Mouse (Mus musculus) liver, adult 2 months (tissue): Measurements from ENCODE around the gene Kcnq1. TPM values are rescaled to one million over a fixed set of nuclear protein-coding genes. Genes with fewer than 3 reads are reported as not detected.

Source experiments
- DNase-seq: peaks from one replicate; pipeline ENCODE4 v3.0.0-alpha.2; 2011; ENCODE audit warnings: low read depth, low spot score; ENCODE audit errors: extremely low read depth
- H3K27ac ChIP-seq: fragments of 200-500 bp; replicated peaks from 2 replicates; pipeline ENCODE4 v1.5.1; 2012; ENCODE audit warnings: low read depth, mild to moderate bottlenecking, control low read depth, inconsistent platforms, low read length; ENCODE audit not compliant: insufficient read depth
- H3K27me3 ChIP-seq: fragments of 200-500 bp; 2 replicates; pipeline ENCODE4 v1.6.1; 2012; ENCODE audit warnings: mild to moderate bottlenecking, moderate library complexity, low read length, inconsistent platforms; ENCODE audit not compliant: control insufficient read depth, insufficient read depth
- H3K36me3 ChIP-seq: fragments of 200-500 bp; 2 replicates; pipeline ENCODE4 v1.6.1; 2012; ENCODE audit warnings: low read length, inconsistent platforms; ENCODE audit not compliant: control insufficient read depth, insufficient read depth
- H3K4me1 ChIP-seq: fragments of 200-500 bp; 2 replicates; pipeline ENCODE4 v1.6.1; 2011; ENCODE audit warnings: low read length; ENCODE audit not compliant: control insufficient read depth, insufficient read depth
- H3K4me3 ChIP-seq: fragments of 200-500 bp; 2 replicates; pipeline ENCODE4 v1.5.1; 2011; ENCODE audit warnings: low read depth, mild to moderate bottlenecking, control low read depth, low read length, moderate library complexity; ENCODE audit not compliant: insufficient read depth
- H3K79me2 ChIP-seq: fragments of 200-500 bp; 2 replicates; pipeline ENCODE4 v1.6.1; 2012; ENCODE audit warnings: inconsistent platforms, mild to moderate bottlenecking, low read length, moderate library complexity; ENCODE audit not compliant: control insufficient read depth, insufficient read depth
- H3K9ac ChIP-seq: fragments of 200-500 bp; 2 replicates; pipeline ENCODE4 v1.6.1; 2012; ENCODE audit warnings: low read depth, mild to moderate bottlenecking, control low read depth, inconsistent platforms, low read length
- CTCF ChIP-seq: fragments of 200-500 bp; IDR thresholded peaks from 2 replicates; pipeline ENCODE4 v1.5.1; 2011; ENCODE audit warnings: low read depth, low read length, control low read depth
- POLR2A ChIP-seq: fragments of 200-500 bp; IDR thresholded peaks from 2 replicates; pipeline ENCODE4 v1.6.1; 2011; ENCODE audit warnings: low read length, control low read depth; ENCODE audit not compliant: insufficient read depth; ENCODE audit errors: extremely low read depth
- WGBS: fragments of 180-500 bp; shearing (Covaris S2); methylation state at CpG from one replicate; pipeline ENCODE4 v1.1.7; 2018; 5-methylcytosine and 5-hydroxymethylcytosine counted together
- polyA plus RNA-seq: library from polyadenylated mRNA; depleted of rRNA; stranded (reverse); fragments of >200 nt; gene quantifications from 2 replicates; pipeline ENCODE4 v1.2.3, GENCODE M21; 2012
- total RNA-seq: library from RNA; depleted of rRNA; stranded (reverse); fragments of >200 nt; gene quantifications from 2 replicates; pipeline ENCODE4 v1.2.3, GENCODE M21; 2014

Kcnq1 gene
- total and polyA plus RNA-seq, 2 experiments: 1.3 to 2.5 TPM

DNA sequence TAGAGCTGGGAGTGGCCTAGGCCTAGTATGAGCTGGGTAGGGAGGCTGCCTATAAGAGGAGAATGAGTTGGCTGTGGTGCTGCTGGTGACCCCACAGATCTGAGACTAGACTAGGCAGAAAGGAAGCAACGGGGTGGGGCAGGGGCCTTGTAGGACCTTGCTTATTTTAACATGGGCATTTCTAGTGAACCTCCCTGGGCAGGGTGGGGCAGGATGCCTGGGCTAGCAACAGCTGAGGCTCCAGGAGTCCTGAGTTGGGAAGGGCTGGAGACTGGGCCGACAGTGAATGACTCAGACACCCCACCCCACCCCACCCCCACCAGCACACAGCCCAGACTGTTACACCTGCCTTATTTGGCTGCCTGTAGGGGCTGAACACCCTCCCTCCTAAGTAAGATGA, 43.5 kb upstream of the Kcnq1 start:
- 58% methylated on average over 2 of the region's 2 CpGs for WGBS
- Histone ChIP-seq H3K9ac (no peak overlapping the region), H3K27ac (no peak overlapping the region), H3K27me3 (no peaks in the 10 kb centered on the region), H3K4me1 (peaks cover 16% of the 10 kb centered on the region), H3K79me2 (peaks cover 10% of the 10 kb centered on the region; the same call in 1 of the 2 replicates), H3K4me3 (no peak overlapping the region), H3K36me3 (peaks cover 20% of the 10 kb centered on the region)
- no peak for TF ChIP-seq POLR2A
- TF ChIP-seq CTCF: no peak
- DNase-seq: no peak

DNA sequence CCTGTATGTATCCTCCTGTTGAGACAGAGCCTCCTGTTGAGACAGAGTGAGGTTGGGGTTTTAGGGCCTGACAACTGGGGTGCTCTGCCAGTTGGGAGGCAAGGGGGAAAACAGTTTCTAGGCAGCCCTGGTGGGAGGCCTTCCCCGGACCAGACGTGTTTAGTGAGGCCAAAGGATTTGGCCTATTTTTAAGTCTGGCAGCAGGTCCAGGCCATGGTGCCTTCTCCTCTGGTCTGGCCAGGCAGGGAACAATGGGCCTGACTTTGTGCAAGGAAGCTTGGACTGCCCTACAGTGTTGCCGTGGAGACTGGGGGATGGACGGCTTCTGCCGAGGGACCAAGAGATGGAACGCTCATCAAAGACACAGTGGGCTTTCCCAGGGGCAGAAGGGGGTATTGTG, 41.9 kb upstream of the Kcnq1 start:
- WGBS: 82% methylated on average over 6 of the region's 6 CpGs
- H3K36me3 ChIP-seq: peaks cover 20% of the 10 kb centered on the region
- TF ChIP-seq POLR2A: no peak
- no peak for TF ChIP-seq CTCF

DNA sequence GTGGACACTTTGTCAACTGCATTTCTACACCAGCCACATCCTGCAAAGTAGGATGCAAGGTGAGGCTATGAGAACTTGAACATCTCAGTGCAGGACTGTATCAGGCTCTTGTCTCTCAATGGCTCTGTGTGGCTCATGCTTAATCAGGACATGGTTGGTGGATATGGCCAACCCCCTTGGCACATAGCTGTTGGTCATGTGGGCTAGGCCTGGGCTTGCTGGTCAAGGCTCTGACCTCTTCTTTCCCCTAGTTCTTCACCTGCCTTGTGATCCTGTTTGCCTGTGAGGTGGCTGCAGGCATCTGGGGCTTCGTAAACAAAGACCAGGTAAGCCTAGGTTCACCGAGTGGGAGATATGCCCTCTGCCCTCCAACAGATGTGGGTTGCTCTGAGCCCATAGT, 40.5 kb upstream of the Kcnq1 start:
- no peak for TF ChIP-seq POLR2A
- no peak for TF ChIP-seq CTCF
- peak; percentile 73 for DNase-seq
- H3K9ac ChIP-seq: no peak overlapping the region
- peaks cover 20% of the 10 kb centered on the region for H3K36me3 ChIP-seq
- H3K79me2 ChIP-seq: no peaks in the 10 kb centered on the region; the same call in 1 of the 2 replicates
- 50% methylated on average over 2 of the region's 2 CpGs for WGBS
- no peak overlapping the region for H3K27ac ChIP-seq
- peaks cover 15% of the 10 kb centered on the region; the same call in 1 of the 2 replicates for H3K4me1 ChIP-seq
- H3K27me3 ChIP-seq: no peaks in the 10 kb centered on the region
- no peak overlapping the region for H3K4me3 ChIP-seq

More for the DNA sequence above, 41.9 kb upstream of the Kcnq1 start:
- Histone ChIP-seq H3K9ac (no peak overlapping the region), H3K4me1 (peaks cover 10% of the 10 kb centered on the region), H3K4me3 (no peak overlapping the region), H3K79me2 (peaks cover 5% of the 10 kb centered on the region; the same call in 1 of the 2 replicates), H3K27ac (no peak overlapping the region), H3K27me3 (no peaks in the 10 kb centered on the region)
- DNase-seq: no peak

DNA sequence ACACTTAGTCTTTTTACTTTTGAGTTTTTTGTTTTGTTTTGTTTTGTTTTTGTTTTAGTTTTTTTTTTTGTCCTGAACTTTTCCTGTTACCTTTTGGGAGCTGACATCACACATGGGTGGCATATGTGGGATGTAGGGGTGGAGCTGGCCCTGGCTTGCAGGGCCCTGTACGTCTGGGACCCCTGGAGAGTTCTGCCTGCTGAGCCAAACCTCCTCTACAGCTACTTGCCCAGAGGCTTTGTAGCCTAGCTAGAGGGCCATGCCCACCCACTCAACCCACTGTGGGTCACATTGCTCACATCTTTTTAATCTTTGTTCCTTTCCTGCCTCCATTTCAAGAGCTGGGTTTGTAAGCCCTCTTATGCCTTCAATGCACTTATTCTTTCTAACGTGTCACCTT, 38.7 kb upstream of the Kcnq1 start:
- Histone ChIP-seq H3K79me2 (no peaks in the 10 kb centered on the region), H3K36me3 (peaks cover 14% of the 10 kb centered on the region), H3K9ac (no peak overlapping the region), H3K4me1 (peaks cover 15% of the 10 kb centered on the region; the same call in 1 of the 2 replicates), H3K27me3 (no peaks in the 10 kb centered on the region), H3K27ac (no peak overlapping the region), H3K4me3 (no peak overlapping the region)
- DNase-seq: no peak
- 79% methylated on average over 2 of the region's 2 CpGs for WGBS
- TF ChIP-seq CTCF: no peak
- no peak for TF ChIP-seq POLR2A

DNA sequence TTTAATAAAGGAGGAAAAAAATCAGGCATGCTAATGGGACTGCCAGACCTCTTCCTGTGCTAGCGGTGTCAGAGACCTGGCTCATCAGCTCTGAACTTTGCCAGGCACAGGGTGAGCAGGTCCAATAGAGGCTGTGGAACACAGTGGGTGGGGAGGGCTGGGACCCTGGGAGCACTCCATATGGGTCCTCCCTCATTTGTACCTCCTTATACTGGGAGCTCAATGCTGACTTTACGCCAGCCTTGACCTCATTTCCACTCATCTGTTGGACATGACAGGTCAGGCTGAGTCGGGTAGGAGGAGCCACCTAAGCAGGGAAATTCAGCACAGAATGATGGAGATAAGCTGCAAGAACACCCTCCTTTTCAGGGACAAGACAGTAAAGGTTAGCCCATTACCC, 38.3 kb upstream of the Kcnq1 start:
- Histone ChIP-seq H3K79me2 (no peaks in the 10 kb centered on the region), H3K9ac (no peak overlapping the region), H3K4me3 (no peak overlapping the region), H3K27me3 (no peaks in the 10 kb centered on the region), H3K4me1 (peaks cover 15% of the 10 kb centered on the region; the same call in 1 of the 2 replicates), H3K36me3 (peaks cover 11% of the 10 kb centered on the region), H3K27ac (no peak overlapping the region)
- 93% methylated on average over 3 of the region's 3 CpGs for WGBS
- no peak for DNase-seq
- TF ChIP-seq CTCF (no peak), POLR2A (no peak)

DNA sequence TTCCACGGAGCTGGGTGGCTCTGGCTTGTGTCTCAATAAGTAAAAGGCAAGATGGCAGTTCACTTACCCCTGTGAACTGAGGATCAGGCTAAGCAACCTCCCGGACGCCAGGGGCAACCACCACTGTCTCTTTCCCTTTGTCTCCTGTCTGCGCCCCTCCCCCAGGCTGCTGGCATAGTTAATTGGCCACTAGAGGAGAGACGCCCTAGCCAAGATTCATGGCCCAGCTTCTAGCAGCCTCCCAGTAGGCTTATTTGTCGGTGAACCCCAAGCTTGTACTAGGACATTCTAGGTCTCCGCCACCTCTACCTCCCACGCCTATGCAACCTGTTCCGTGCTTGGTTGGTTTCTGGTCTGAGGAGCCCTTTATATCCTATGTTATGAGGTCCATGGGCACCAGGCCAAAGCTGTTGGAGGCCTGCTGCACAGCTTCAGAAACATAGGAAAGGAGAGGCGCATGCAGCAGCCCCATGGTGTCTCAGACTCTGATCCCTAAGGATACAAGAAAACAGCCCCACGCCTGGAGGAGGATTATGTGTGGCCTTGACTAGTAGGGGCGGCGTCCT, 37.8 kb upstream of the Kcnq1 start:
- WGBS: 60% methylated on average over 13 of the region's 13 CpGs
- TF ChIP-seq CTCF: no peak
- TF ChIP-seq POLR2A: no peak
- Histone ChIP-seq H3K9ac (peak overlapping the region; percentile 27), H3K4me3 (no peak overlapping the region; the same call in 1 of the 2 replicates), H3K4me1 (peaks cover 15% of the 10 kb centered on the region; the same call in 1 of the 2 replicates), H3K27ac (peak overlapping the region; percentile 73), H3K79me2 (no peaks in the 10 kb centered on the region), H3K36me3 (peaks cover 6% of the 10 kb centered on the region), H3K27me3 (no peaks in the 10 kb centered on the region)
- no peak for DNase-seq
